Mouse (Mus musculus) hindbrain, embryonic 11.5 days (tissue): Measurements from ENCODE around the gene Tex101. TPM values are rescaled to one million over a fixed set of nuclear protein-coding genes. Genes with fewer than 3 reads are reported as not detected.
A peak's percentile ranks its signal among the peaks of the same experiment; 100 is the strongest.
"Not testable (repeated sequence)": the region's sequence is repeated elsewhere in the genome, so short reads cannot be mapped to it uniquely, and the experiment has no call there.

Experiments used
- ATAC-seq: fragments of 200-750 bp; cut with Nextera tagmentation; 2 replicates; pipeline ENCODE4 v1.8.0; 2017; ENCODE audit warnings: mild to moderate bottlenecking, moderate TSS enrichment, moderate library complexity; ENCODE audit not compliant: low FRiP score
- DNase-seq: peaks from one replicate; pipeline ENCODE4 v3.0.0-alpha.2; 2015; ENCODE audit warnings: low spot score
- H3K27ac ChIP-seq: fragments of 300-500 bp; sonication (generic); 2 replicates; pipeline ENCODE4 v1.5.1; 2014; ENCODE audit warnings: mild to moderate bottlenecking, low read depth, low read length
- H3K27me3 ChIP-seq: fragments of 300-500 bp; sonication (generic); 2 replicates; pipeline ENCODE4 v1.6.1; 2014; ENCODE audit warnings: mild to moderate bottlenecking, low read length, moderate library complexity, mixed read lengths; ENCODE audit not compliant: control insufficient read depth, insufficient read depth
- H3K36me3 ChIP-seq: fragments of 300-500 bp; sonication (generic); 2 replicates; pipeline ENCODE4 v1.6.1; 2014; ENCODE audit warnings: mild to moderate bottlenecking, low read length, moderate library complexity, mixed read lengths; ENCODE audit not compliant: control insufficient read depth, insufficient read depth
- H3K4me1 ChIP-seq: fragments of 300-500 bp; sonication (generic); replicated peaks from 2 replicates; pipeline ENCODE4 v1.6.1; 2014; ENCODE audit warnings: low read length, mixed read lengths; ENCODE audit not compliant: control insufficient read depth, insufficient read depth
- H3K4me2 ChIP-seq: fragments of 300-500 bp; sonication (generic); replicated peaks from 2 replicates; pipeline ENCODE4 v1.6.1; 2014; ENCODE audit warnings: mild to moderate bottlenecking, low read depth, low read length
- H3K4me3 ChIP-seq: fragments of 300-500 bp; sonication (generic); 2 replicates; pipeline ENCODE4 v1.5.1; 2014; ENCODE audit warnings: low read depth, low read length
- H3K9ac ChIP-seq: fragments of 300-500 bp; sonication (generic); 2 replicates; pipeline ENCODE4 v1.6.1; 2014; ENCODE audit warnings: low read depth, low read length
- H3K9me3 ChIP-seq: fragments of 300-500 bp; sonication (generic); 2 replicates; pipeline ENCODE4 v1.6.1; 2016; ENCODE audit warnings: low read length; ENCODE audit not compliant: control insufficient read depth
- WGBS: fragments of 180-500 bp; shearing (Covaris S2); extraction: QIAGEN DNeasy Blood & Tissue Kit; methylation state at CpG from one replicate; pipeline ENCODE4 v1.1.7; 2014; 5-methylcytosine and 5-hydroxymethylcytosine counted together
- polyA plus RNA-seq: library from polyadenylated mRNA; unstranded; fragments of >200 nt; fragmentation: Nextera tagmentation; extraction: Ambion mirVana; gene quantifications from 2 replicates; pipeline ENCODE4 v1.2.1, GENCODE M21; 2014

Gene Tex101
- polyA plus RNA-seq, 1 experiment from 2014 or later: not detected

GRCm38 (mm10) chr7:24628685-24629610, 47.5 kb downstream of the Tex101 start:
- Histone ChIP-seq H3K36me3 (no peaks in the 10 kb centered on the region), H3K4me1 (peaks cover 3% of the 10 kb centered on the region; the same call in 1 of the 2 replicates), H3K27me3 (no peaks in the 10 kb centered on the region), H3K4me2 (peak overlapping the region; percentile 40), H3K9ac (0 out of 2 replicates have a peak overlapping the region, but pooled peaks have one; percentile 25), H3K27ac (no peak overlapping the region), H3K4me3 (peak overlapping the region; percentile 21), H3K9me3 (no peaks in the 10 kb centered on the region)
- 10% methylated on average over 32 of the region's 33 CpGs for WGBS
- ATAC-seq (peak; percentile 86), DNase-seq (peak; percentile 89)

- Histone ChIP-seq H3K9ac (no peak overlapping the region), H3K4me1 (no peaks in the 10 kb centered on the region), H3K27me3 (no peaks in the 10 kb centered on the region), H3K27ac (no peak overlapping the region), H3K4me3 (no peak overlapping the region), H3K9me3 (no peaks in the 10 kb centered on the region), H3K4me2 (no peak overlapping the region), H3K36me3 (no peaks in the 10 kb centered on the region)
- ATAC-seq (no peak), DNase-seq (no peak)
- 79% methylated on average over 6 of the region's 6 CpGs for WGBS
Observed at GRCm38 (mm10) chr7:24622967-24623366, 53.5 kb downstream of the Tex101 start.

- H3K9ac ChIP-seq: no peak overlapping the region
- H3K4me1 ChIP-seq: no peaks in the 10 kb centered on the region
- H3K27ac ChIP-seq: no peak overlapping the region
- 86% methylated on average over 3 of the region's 3 CpGs for WGBS
- H3K36me3 ChIP-seq: no peaks in the 10 kb centered on the region
- H3K27me3 ChIP-seq: no peaks in the 10 kb centered on the region
- H3K4me3 ChIP-seq: no peak overlapping the region
- no peak overlapping the region for H3K4me2 ChIP-seq
- ATAC-seq: no peak
- H3K9me3 ChIP-seq: no peaks in the 10 kb centered on the region
- no peak for DNase-seq
Observed at GRCm38 (mm10) chr7:24621193-24621592, 55.3 kb downstream of the Tex101 start.

- no peak for DNase-seq
- 43% methylated on average over 13 of the region's 13 CpGs for WGBS
- no peak overlapping the region for H3K27ac ChIP-seq
- no peaks in the 10 kb centered on the region for H3K36me3 ChIP-seq
- H3K4me2 ChIP-seq: no peak overlapping the region
- H3K27me3 ChIP-seq: no peaks in the 10 kb centered on the region
- ATAC-seq: no peak
- H3K9ac ChIP-seq: no peak overlapping the region
- H3K4me3 ChIP-seq: no peak overlapping the region
- no peaks in the 10 kb centered on the region for H3K9me3 ChIP-seq
- no peaks in the 10 kb centered on the region for H3K4me1 ChIP-seq
Observed at GRCm38 (mm10) chr7:24619671-24620397, 56.6 kb downstream of the Tex101 start.

- DNase-seq, H3K27me3 ChIP-seq, ATAC-seq, H3K4me3 ChIP-seq, H3K27ac ChIP-seq, H3K4me1 ChIP-seq, H3K9ac ChIP-seq, H3K4me2 ChIP-seq, H3K36me3 ChIP-seq, H3K9me3 ChIP-seq: not testable (repeated sequence)
- WGBS: 94% methylated on average over 8 of the region's 8 CpGs
Observed at GRCm38 (mm10) chr7:24618374-24618773, 58.1 kb downstream of the Tex101 start.

Other genes with a start within 250 kb of the Tex101 start
- gene Irgc1, start 224.4 kb downstream of the Tex101 start, polyA plus RNA-seq: not detected in 2 replicates
- gene Plaur, start 214.2 kb downstream of the Tex101 start, polyA plus RNA-seq: 1.7 and 2.1 TPM in 2 replicates
- gene Cadm4, start 194.7 kb downstream of the Tex101 start, polyA plus RNA-seq: 8.8 and 12.6 TPM in 2 replicates
- 82.4 and 87.7 TPM in 2 replicates for gene Zfp428, start 169.7 kb downstream of the Tex101 start, polyA plus RNA-seq
- gene AC161166.1, start 164.2 kb downstream of the Tex101 start, polyA plus RNA-seq: 0.59 and 0.90 TPM in 2 replicates
- gene Irgq, start 146.0 kb downstream of the Tex101 start, polyA plus RNA-seq: 12.8 and 14.2 TPM in 2 replicates
- gene Pinlyp, start 130.6 kb downstream of the Tex101 start, polyA plus RNA-seq: 0.28 TPM in 1 of 2 replicates, not detected in the other
- gene Xrcc1, start 130.4 kb downstream of the Tex101 start, polyA plus RNA-seq: 78.0 and 94.5 TPM in 2 replicates
- gene Ethe1, start 89.1 kb downstream of the Tex101 start, polyA plus RNA-seq: 19.8 and 20.6 TPM in 2 replicates
- gene Zfp575, start 89.0 kb downstream of the Tex101 start, polyA plus RNA-seq: 0.93 and 1.2 TPM in 2 replicates
- 0.09 TPM in 1 of 2 replicates, not detected in the other for gene Phldb3, start 65.9 kb downstream of the Tex101 start, polyA plus RNA-seq
- gene Lypd3, start 40.1 kb downstream of the Tex101 start, polyA plus RNA-seq: 0.73 and 1.6 TPM in 2 replicates
- not detected in 2 replicates for gene BC049730, start 32.6 kb upstream of the Tex101 start, polyA plus RNA-seq
- gene Gm4763, start 50.2 kb upstream of the Tex101 start, polyA plus RNA-seq: not detected in 2 replicates
- gene Cd177, start 83.6 kb upstream of the Tex101 start, polyA plus RNA-seq: not detected in 2 replicates
- gene Ceacam10, start 100.5 kb upstream of the Tex101 start, polyA plus RNA-seq: not detected in 2 replicates
- gene Gm9844, start 185.5 kb upstream of the Tex101 start, polyA plus RNA-seq: 20.9 and 23.6 TPM in 2 replicates
- gene Lypd4, start 193.3 kb upstream of the Tex101 start, polyA plus RNA-seq: not detected in 2 replicates
- 0.14 TPM in 1 of 2 replicates, not detected in the other for gene Dmrtc2, start 193.4 kb upstream of the Tex101 start, polyA plus RNA-seq
- gene Rps19, start 207.7 kb upstream of the Tex101 start, polyA plus RNA-seq: 1,792 and 1,821 TPM in 2 replicates
- gene Cd79a, start 220.7 kb upstream of the Tex101 start, polyA plus RNA-seq: 0.39 TPM in 1 of 2 replicates, not detected in the other
- 43.0 and 46.4 TPM in 2 replicates for gene Arhgef1, start 226.2 kb upstream of the Tex101 start, polyA plus RNA-seq